Mouse (Mus musculus): ENCODE measurements around the gene Carns1.

- no peak for TF ChIP-seq CTCF (IDR thresholded peaks at IDR 0.05; ENCODE audit: extremely low read depth, insufficient read depth, low read length)
- no peak for TF ChIP-seq POLR2A (IDR thresholded peaks at IDR 0.05; ENCODE audit: extremely low read depth, insufficient read depth, low read length)
Observed at GRCm38 (mm10) chr19:4136463-4136862, 38.8 kb downstream of the Carns1 start.
